Mouse (Mus musculus): Measurements from ENCODE around the gene Gm379. TPM values are rescaled to one million over a fixed set of nuclear protein-coding genes. Genes with fewer than 3 reads are reported as not detected.

The Gm379 gene
- polyA plus RNA-seq (2015; fragmentation: Illumina TruSeq; extraction: RNeasy Lipid Tissue Mini Kit (QIAGEN cat#74804); ENCODE audit: insufficient read depth, low replicate concordance), result not detected

GRCm38 (mm10) chrX:108664885-108665284 lies at the start of gene Gm379:
Gene Gm379 (minus strand): TSS chrX:108664891.

Other genes with a start within 250 kb of the Gm379 start
- gene Brwd3, start 169.5 kb upstream of the Gm379 start, polyA plus RNA-seq (2015; fragmentation: Illumina TruSeq; extraction: RNeasy Lipid Tissue Mini Kit (QIAGEN cat#74804); ENCODE audit: insufficient read depth, low replicate concordance), result 12.6 TPM